Mouse (Mus musculus) gastrocnemius, postnatal 14 days (tissue): ENCODE data around the gene March8. TPM values are rescaled to one million over a fixed set of nuclear protein-coding genes. Genes with fewer than 3 reads are reported as not detected.

Experiments
- DNase-seq: peaks from one replicate; pipeline ENCODE4 v3.0.0; 2021; ENCODE audit warnings: mixed read lengths
- intact Hi-C: fragments of 180-260 bp; cut with DNase I; formaldehyde crosslinking; loops from one replicate; pipeline ENCODE4 v1.15.1; 2025; ENCODE audit warnings: low total_unique reads
- total RNA-seq, 2 experiments: library from RNA; stranded (reverse); gene quantifications; 2 replicates each; pipeline ENCODE4 v1.2.3; 2021

The March8 gene
- total RNA-seq, 2 experiments from 2014 or later = 20.8 to 28.3 TPM

GRCm38 (mm10) chr6:116405243-116405642 lies 67.4 kb downstream of the March8 start:
- intact Hi-C loops = no loop called here
- no peak for DNase-seq

- no peak for DNase-seq
- intact Hi-C loops = no loop called here
These were observed 67.9 kb downstream of the March8 start for GRCm38 (mm10) chr6:116405715-116406114.

GRCm38 (mm10) chr6:116406152-116406551 lies 68.3 kb downstream of the March8 start:
- no peak for DNase-seq
- intact Hi-C loops = no loop called here

GRCm38 (mm10) chr6:116406680-116407079 lies 68.9 kb downstream of the March8 start:
- intact Hi-C loops = no loop called here

GRCm38 (mm10) chr6:116407216-116407615 lies 69.4 kb downstream of the March8 start:
- intact Hi-C loops = no loop called here
- DNase-seq = no peak

More at GRCm38 (mm10) chr6:116406680-116407079, 68.9 kb downstream of the March8 start:
- DNase-seq = no peak

GRCm38 (mm10) chr6:116407956-116408657 lies 70.3 kb downstream of the March8 start:
- intact Hi-C loops = no loop called here
- no peak for DNase-seq

GRCm38 (mm10) chr6:116410436-116410835 lies 72.6 kb downstream of the March8 start:
- no peak for DNase-seq
- intact Hi-C loops = no loop called here

- DNase-seq = no peak
- intact Hi-C loops = no loop called here
These were observed 73.9 kb downstream of the March8 start for GRCm38 (mm10) chr6:116411716-116412115.

GRCm38 (mm10) chr6:116412546-116413325 lies 74.9 kb downstream of the March8 start:
- DNase-seq = no peak
- intact Hi-C loops = no loop called here

GRCm38 (mm10) chr6:116415126-116415676 lies 77.4 kb downstream of the March8 start:
- intact Hi-C loops = no loop called here
- no peak for DNase-seq

- intact Hi-C loops = no loop called here
- no peak for DNase-seq
These were observed 78.3 kb downstream of the March8 start for GRCm38 (mm10) chr6:116416000-116416552.

GRCm38 (mm10) chr6:116417518-116418315 lies 79.9 kb downstream of the March8 start:
- DNase-seq = no peak
- intact Hi-C loops = no loop called here

GRCm38 (mm10) chr6:116418487-116418886 lies 80.7 kb downstream of the March8 start:
- intact Hi-C loops = no loop called here
- no peak for DNase-seq

- DNase-seq = no peak
- intact Hi-C loops = loop anchor here (10.0 kb wide), 1 partner anchor 155 kb away; the partner anchor contains the start of gene Zfand4
These were observed 81.9 kb downstream of the March8 start for GRCm38 (mm10) chr6:116419699-116420098.

- DNase-seq = no peak
- intact Hi-C loops = loop anchor here (10.0 kb wide), 1 partner anchor 155 kb away; the partner anchor contains the start of gene Zfand4
These were observed 82.4 kb downstream of the March8 start for GRCm38 (mm10) chr6:116420271-116420670.

GRCm38 (mm10) chr6:116422991-116423390 lies 85.2 kb downstream of the March8 start:
- DNase-seq = no peak
- intact Hi-C loops = loop anchor here (10.0 kb wide), 1 partner anchor 158 kb away; the partner anchor contains the start of gene Zfand4

- no peak for DNase-seq
- intact Hi-C loops = loop anchor here (10.0 kb wide), 1 partner anchor 159 kb away; the partner anchor contains the start of gene Zfand4
These were observed 85.8 kb downstream of the March8 start for GRCm38 (mm10) chr6:116423664-116424063.

GRCm38 (mm10) chr6:116427552-116427951 lies 89.7 kb downstream of the March8 start:
- no peak for DNase-seq

GRCm38 (mm10) chr6:116428282-116428681 lies 90.5 kb downstream of the March8 start:
- no peak for DNase-seq
- intact Hi-C loops = loop anchor here (10.0 kb wide), 1 partner anchor 163 kb away; the partner anchor contains the start of gene Zfand4

More at GRCm38 (mm10) chr6:116427552-116427951, 89.7 kb downstream of the March8 start:
- intact Hi-C loops = loop anchor here (10.0 kb wide), 1 partner anchor 163 kb away; the partner anchor contains the start of gene Zfand4
